Mouse (Mus musculus): ENCODE data around the gene Psmb3. TPM values are rescaled to one million over a fixed set of nuclear protein-coding genes. Genes with fewer than 3 reads are reported as not detected.
A peak's percentile ranks its signal among the peaks of the same experiment; 100 is the strongest.
"Not testable (repeated sequence)": the region's sequence is repeated elsewhere in the genome, so short reads cannot be mapped to it uniquely, and the experiment has no call there.

Psmb3 gene
- total RNA-seq, 2 experiments from 2014 or later, result 141 to 151 TPM

- DNase-seq, result no peak
- intact Hi-C loops (cut with DNase I), result no loop called here
Observed at GRCm38 (mm10) chr11:97694435-97694834, 8.8 kb upstream of the Psmb3 start.

- intact Hi-C loops (cut with DNase I), result no loop called here
- no peak for DNase-seq
Observed at GRCm38 (mm10) chr11:97694921-97695711, 8.1 kb upstream of the Psmb3 start.

GRCm38 (mm10) chr11:97695712-97696401 lies 7.3 kb upstream of the Psmb3 start:
- intact Hi-C loops (cut with DNase I), result no loop called here
- DNase-seq, result no peak

DNA sequence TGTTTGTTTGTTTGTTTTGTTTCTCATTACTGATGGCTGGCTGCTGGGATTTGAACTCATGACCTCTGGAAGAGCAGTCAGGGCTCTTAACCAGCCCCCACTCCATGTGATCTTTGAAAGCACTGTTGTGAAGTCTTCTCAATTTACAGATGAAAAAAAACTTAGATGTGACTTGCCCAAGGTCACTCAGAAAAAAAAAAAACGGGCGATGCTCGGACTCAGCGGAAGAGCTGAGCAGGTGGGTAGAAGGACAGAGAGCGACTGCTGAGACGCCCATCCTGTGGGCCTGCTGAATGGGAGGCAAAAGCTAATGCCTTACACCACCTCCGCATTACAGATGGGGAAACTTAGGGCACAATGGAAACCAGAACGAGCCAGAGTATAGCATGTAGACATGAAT lies 6.5 kb upstream of the Psmb3 start:
- intact Hi-C loops (cut with DNase I), result no loop called here
- no peak for DNase-seq

GRCm38 (mm10) chr11:97697199-97697890 lies 5.9 kb upstream of the Psmb3 start:
- intact Hi-C loops (cut with DNase I), result no loop called here
- DNase-seq, result no peak

DNA sequence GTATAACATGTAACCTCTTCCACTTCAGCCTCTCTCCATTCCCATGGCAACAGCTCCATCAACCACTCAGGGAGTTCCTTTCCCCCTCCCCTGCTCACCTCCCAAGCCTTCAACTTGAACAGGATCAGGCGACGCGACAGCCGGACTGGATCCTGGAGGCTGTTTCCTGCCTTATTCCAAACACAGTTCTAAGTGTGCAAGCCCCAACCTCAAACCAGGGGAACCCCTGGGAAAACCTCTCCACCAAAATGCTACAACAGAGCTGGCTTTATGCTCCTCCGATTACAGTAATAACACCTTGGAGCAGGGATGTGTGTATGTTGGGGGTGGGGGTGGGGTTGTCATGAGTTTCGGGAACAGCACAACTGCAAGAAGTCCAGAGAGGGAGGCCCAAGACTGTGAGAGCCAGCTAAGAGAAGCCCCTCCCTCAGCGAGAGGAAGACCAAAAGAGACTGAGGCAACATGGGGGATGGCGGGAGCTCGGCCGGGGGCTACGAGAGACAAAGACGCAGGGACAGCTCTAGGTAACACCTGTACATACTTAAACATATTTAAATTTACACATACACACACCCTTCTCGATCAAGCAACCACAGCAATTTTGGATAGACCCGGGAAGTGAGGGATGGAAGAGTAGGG lies 5.2 kb upstream of the Psmb3 start:
- intact Hi-C loops (cut with DNase I), result loop anchor here (2.0 kb wide), 1 partner anchor 37 kb away; no protein-coding TSS in a partner anchor
- DNase-seq, result no peak

GRCm38 (mm10) chr11:97698741-97699611 lies 4.2 kb upstream of the Psmb3 start:
- peak; percentile 66 to 69 for DNase-seq
- intact Hi-C loops (cut with DNase I), result loop anchor here (2.0 kb wide), 1 partner anchor 38 kb away; no protein-coding TSS in a partner anchor

GRCm38 (mm10) chr11:97699626-97700002 lies 3.6 kb upstream of the Psmb3 start:
- DNase-seq, result peak; percentile 78 to 80
- intact Hi-C loops (cut with DNase I), result loop anchor here (2.0 to 5.0 kb wide), 2 partner anchors 39 to 288 kb away; partner anchors contain the start of gene Plxdc1

- intact Hi-C loops (cut with DNase I), result loop anchor here (5.0 kb wide), 1 partner anchor 287 kb away; the partner anchor contains the start of gene Plxdc1
- peak; percentile 81 to 86 for DNase-seq
Observed at GRCm38 (mm10) chr11:97700003-97700745, 3.0 kb upstream of the Psmb3 start, which contains the start of gene Pcgf2. TSS of gene Pcgf2 (minus strand) at chr11:97700497.

DNA sequence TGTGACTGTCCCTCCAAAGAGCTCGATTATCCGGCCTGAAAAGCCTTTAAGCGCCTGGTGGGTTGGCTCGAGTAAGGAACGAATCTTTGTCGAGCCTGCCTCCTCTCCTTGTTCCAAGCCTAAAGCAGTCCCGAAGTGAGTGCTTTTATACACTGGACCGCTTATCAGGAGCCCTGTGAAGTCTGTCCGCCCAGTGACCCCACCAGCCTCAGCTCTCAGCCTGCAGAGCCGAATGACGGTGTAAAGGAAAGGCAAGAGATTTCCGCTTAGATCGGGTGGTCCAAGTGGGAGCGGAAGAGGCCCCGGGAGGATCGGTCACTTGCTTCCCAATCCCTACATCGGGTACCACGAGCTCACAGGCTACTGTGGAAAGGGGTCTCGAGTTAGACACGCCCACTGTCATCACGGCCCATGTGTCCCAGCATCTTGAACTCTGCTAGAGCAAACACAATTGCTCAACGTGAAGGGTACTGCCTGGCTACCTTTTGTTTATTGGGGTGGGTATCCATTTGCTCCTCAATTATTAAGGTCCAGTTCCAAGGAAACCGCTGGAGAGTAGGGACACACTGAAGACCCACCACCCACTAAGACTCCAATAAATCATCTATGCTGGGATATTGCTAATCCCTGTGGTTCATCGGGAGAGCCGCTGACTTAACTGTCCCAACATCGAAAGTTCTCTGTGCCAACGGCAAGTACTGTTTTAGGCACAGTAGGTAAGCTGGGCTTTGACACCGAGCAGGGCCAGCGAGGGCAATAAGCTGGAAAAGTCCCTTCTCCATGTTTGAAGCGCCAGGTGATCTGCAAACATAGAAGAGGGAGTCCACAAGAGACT lies 2.2 kb upstream of the Psmb3 start:
- intact Hi-C loops (cut with DNase I), result loop anchor here (5.0 kb wide), 1 partner anchor 286 kb away; the partner anchor contains the start of gene Plxdc1
- peak in 1 of 2 experiments; percentile 52 for DNase-seq

- intact Hi-C loops (cut with DNase I), result loop anchor here (5.0 kb wide), 1 partner anchor 286 kb away; the partner anchor contains the start of gene Plxdc1
Observed at GRCm38 (mm10) chr11:97701581-97702392, 1.4 kb upstream of the Psmb3 start.

GRCm38 (mm10) chr11:97702393-97702745 lies 830 bp upstream of the Psmb3 start:
- DNase-seq, result peak; percentile 93 to 95
- intact Hi-C loops (cut with DNase I), result loop anchor here (5.0 kb wide), 1 partner anchor 285 kb away; the partner anchor contains the start of gene Plxdc1

More at GRCm38 (mm10) chr11:97701581-97702392, 1.4 kb upstream of the Psmb3 start:
- no peak for DNase-seq

GRCm38 (mm10) chr11:97710067-97710466 lies 6.9 kb downstream of the Psmb3 start:
- intact Hi-C loops (cut with DNase I); DNase-seq: not testable (repeated sequence)

GRCm38 (mm10) chr11:97711200-97711900 lies 8.2 kb downstream of the Psmb3 start:
- intact Hi-C loops (cut with DNase I), result no loop called here
- DNase-seq, result no peak

- no peak for DNase-seq
- intact Hi-C loops (cut with DNase I), result no loop called here
Observed at GRCm38 (mm10) chr11:97712286-97712685, 9.1 kb downstream of the Psmb3 start.

DNA sequence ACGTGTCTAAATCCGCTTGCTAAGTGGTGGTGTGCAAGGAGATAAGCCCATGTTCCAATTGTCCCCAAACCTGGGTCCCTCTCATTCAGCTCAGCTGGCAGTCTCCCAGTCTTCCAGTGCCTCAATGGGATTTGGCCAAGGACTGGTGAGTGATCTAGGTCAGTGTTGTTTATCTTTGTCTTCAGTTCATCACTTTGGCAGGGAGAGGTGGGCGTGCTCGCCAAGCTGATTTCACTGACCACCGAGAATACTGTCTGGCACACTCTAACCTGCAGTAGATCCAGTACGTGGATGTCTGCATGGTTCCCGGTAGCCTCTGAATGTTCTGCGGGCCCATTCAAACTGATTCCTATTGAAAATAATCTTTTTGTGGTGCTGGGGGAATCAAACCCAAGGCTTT lies 10.7 kb downstream of the Psmb3 start:
- intact Hi-C loops (cut with DNase I), result no loop called here
- peak in 1 of 2 experiments; percentile 51 for DNase-seq

Data from heart, postnatal 36 days (tissue).